In the genomic region with DNA sequence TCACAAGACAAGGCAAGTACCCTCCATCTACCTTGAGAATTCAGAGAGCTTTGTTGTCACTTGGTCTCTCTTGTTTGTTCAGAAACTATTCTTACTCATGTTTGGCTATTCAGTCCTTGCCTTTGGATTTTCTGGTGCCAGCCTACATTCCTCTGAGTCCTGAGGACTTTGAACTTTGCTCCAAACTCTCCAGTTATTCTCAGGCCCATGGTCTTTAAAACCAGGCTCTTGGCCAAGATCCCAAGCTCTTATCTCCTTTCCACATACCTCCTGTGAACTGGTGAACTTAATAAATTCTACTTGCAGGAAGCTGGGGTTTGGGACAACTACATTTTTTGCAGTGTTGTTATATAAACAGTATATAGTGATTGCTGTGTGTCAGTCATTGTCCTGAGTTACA, we compare ENCODE assay signal across 13 mouse cellular contexts. TPM values are rescaled to one million over a fixed set of nuclear protein-coding genes. Genes with fewer than 3 reads are reported as not detected.
DNase-seq lines count a peak whose midpoint lies in the region; ATAC-seq and TF ChIP-seq lines count a peak whose summit lies in the region.
"Had no signal": no experiment of that assay in that cellular context is flagged by ENCODE, and none has a peak within 500 bp of the region (broad histone marks: within the 10 kb centered on the region; RNA-seq: fewer than 3 reads in every experiment).

No protein-coding gene starts in this region.

- no peaks in the 10 kb centered on the region for H3K9me3 ChIP-seq in heart, postnatal 0 days (replicated peaks; ENCODE audit: control insufficient read depth, low read length)
- H3K9me3 ChIP-seq in heart, embryonic 11.5 days (replicated peaks; ENCODE audit: control insufficient read depth, low read length): no peaks in the 10 kb centered on the region
- H3K9me3 ChIP-seq in MEL (replicated peaks; ENCODE audit: insufficient read depth, low read length): no peaks in the 10 kb centered on the region
- H3K9me3 ChIP-seq in midbrain, embryonic 16.5 days (replicated peaks; ENCODE audit: control insufficient read depth, low read length, poor library complexity, severe bottlenecking): no peaks in the 10 kb centered on the region
- H3K9me3 ChIP-seq: G1E had no signal

- H3K4me2 ChIP-seq in heart, postnatal 0 days (ENCODE audit: low read depth, low read length): no peak overlapping the region
- H3K4me2 ChIP-seq in heart, embryonic 11.5 days: no peak overlapping the region
- H3K4me2 ChIP-seq in midbrain, embryonic 16.5 days (ENCODE audit: low read length): no peak overlapping the region

- H3K4me1 ChIP-seq in heart, postnatal 0 days (ENCODE audit: control insufficient read depth, insufficient read depth): no peaks in the 10 kb centered on the region
- H3K4me1 ChIP-seq in heart, embryonic 11.5 days (ENCODE audit: control insufficient read depth, insufficient read depth, low read length): peaks cover 2% of the 10 kb centered on the region; the same call in 1 of the 2 replicates
- H3K4me1 ChIP-seq in MEL (ENCODE audit: control insufficient read depth in 1 of 2, insufficient read depth in 2 of 2, low read length in 2 of 2): no peaks in the 10 kb centered on the region
- no peaks in the 10 kb centered on the region for H3K4me1 ChIP-seq in midbrain, embryonic 16.5 days (ENCODE audit: control insufficient read depth, insufficient read depth, low read length)

- no peak for TF ChIP-seq EP300 in heart, postnatal 0 days (IDR thresholded peaks at IDR 0.05; ENCODE audit: low read depth)
- TF ChIP-seq EP300 in MEL (IDR thresholded peaks at IDR 0.05; ENCODE audit: low read depth in 1 of 2, low read length in 2 of 2): no peak

- peak; percentile 69 for ATAC-seq in heart, postnatal 0 days (ENCODE audit: insufficient read depth, low read depth)
- no peak for ATAC-seq in heart, embryonic 11.5 days (replicated peaks; ENCODE audit: insufficient number of reproducible peaks, low FRiP score, low TSS enrichment)
- ATAC-seq in midbrain, embryonic 16.5 days: no peak
- ATAC-seq: activated CD4-positive, CD25-positive, alpha-beta regulatory T cell, adult 4 months had no signal

- H3K4me3 ChIP-seq in heart, postnatal 0 days (ENCODE audit: low read depth, low read length): no peak overlapping the region
- no peak overlapping the region for H3K4me3 ChIP-seq in heart, embryonic 11.5 days (ENCODE audit: low read depth, low read length)
- no peak overlapping the region for H3K4me3 ChIP-seq in MEL (ENCODE audit: control insufficient read depth in 1 of 2, insufficient read depth in 1 of 2, low read depth in 2 of 2, low read length in 2 of 2)
- no peak overlapping the region for H3K4me3 ChIP-seq in midbrain, embryonic 16.5 days (ENCODE audit: low read depth, low read length)

- H3K9ac ChIP-seq in heart, postnatal 0 days (replicated peaks; ENCODE audit: low read depth, low read length): no peak overlapping the region
- H3K9ac ChIP-seq in heart, embryonic 11.5 days (ENCODE audit: low read depth, low read length): no peak overlapping the region
- H3K9ac ChIP-seq in MEL (ENCODE audit: control insufficient read depth, low read depth, low read length, poor library complexity, severe bottlenecking): no peak overlapping the region
- no peak overlapping the region for H3K9ac ChIP-seq in midbrain, embryonic 16.5 days (ENCODE audit: low read depth, low read length)

- TF ChIP-seq RAD21 in MEL (IDR thresholded peaks at IDR 0.05; ENCODE audit: low read depth, low read length): no peak

- no peak for TF ChIP-seq CTCF in heart, postnatal 0 days (IDR thresholded peaks at IDR 0.05; ENCODE audit: low read depth)
- TF ChIP-seq CTCF in MEL (IDR thresholded peaks at IDR 0.05 in 2 of 3, conservative IDR thresholded peaks at IDR 0.05 in 1 of 3; ENCODE audit: control insufficient read depth in 1 of 3, insufficient read depth in 1 of 3, low read depth in 2 of 3, low read length in 3 of 3, poor library complexity in 1 of 3, severe bottlenecking in 1 of 3): no peak

- TF ChIP-seq POLR2A in MEL (IDR thresholded peaks at IDR 0.05; ENCODE audit: control insufficient read depth in 1 of 2, insufficient read depth in 1 of 2, low read depth in 1 of 2, low read length in 2 of 2, poor library complexity in 1 of 2): no peak

- no peaks in the 10 kb centered on the region for H3K36me3 ChIP-seq in heart, postnatal 0 days (replicated peaks; ENCODE audit: control insufficient read depth, insufficient read depth, low read length)
- no peaks in the 10 kb centered on the region for H3K36me3 ChIP-seq in heart, embryonic 11.5 days (ENCODE audit: control insufficient read depth, insufficient read depth, low read length)
- no peaks in the 10 kb centered on the region for H3K36me3 ChIP-seq in MEL (ENCODE audit: control insufficient read depth in 1 of 2, insufficient read depth in 2 of 2, low read length in 2 of 2)
- no peaks in the 10 kb centered on the region for H3K36me3 ChIP-seq in midbrain, embryonic 16.5 days (ENCODE audit: control insufficient read depth, insufficient read depth, low read length)
- H3K36me3 ChIP-seq: G1E had no signal

- H3K79me2 ChIP-seq in MEL (ENCODE audit: control insufficient read depth, insufficient read depth, low read length, poor library complexity): no peaks in the 10 kb centered on the region

- peak overlapping the region; percentile 49 for H3K27ac ChIP-seq in heart, postnatal 0 days (ENCODE audit: low read depth)
- H3K27ac ChIP-seq in heart, embryonic 11.5 days (ENCODE audit: low read depth, low read length): no peak overlapping the region
- no peak overlapping the region for H3K27ac ChIP-seq in MEL (ENCODE audit: control insufficient read depth, low read depth, low read length)
- H3K27ac ChIP-seq in midbrain, embryonic 16.5 days (ENCODE audit: low read length): no peak overlapping the region

- no peaks in the 10 kb centered on the region for H3K27me3 ChIP-seq in heart, postnatal 0 days (ENCODE audit: control insufficient read depth, insufficient read depth, low read length)
- H3K27me3 ChIP-seq in heart, embryonic 11.5 days (ENCODE audit: control insufficient read depth, insufficient read depth, low read length): no peaks in the 10 kb centered on the region
- no peaks in the 10 kb centered on the region for H3K27me3 ChIP-seq in MEL (ENCODE audit: control insufficient read depth in 1 of 2, insufficient read depth in 2 of 2, low read length in 2 of 2)
- H3K27me3 ChIP-seq in midbrain, embryonic 16.5 days (ENCODE audit: control insufficient read depth, insufficient read depth, low read depth, low read length): no peaks in the 10 kb centered on the region

- peak; percentile 39 for DNase-seq in heart, postnatal 0 days (ENCODE audit: low spot score)
- peak; percentile 4 for DNase-seq in MEL (ENCODE audit: low read depth, low spot score)
- peak; percentile 51 for DNase-seq in kidney, postnatal 14 days
- DNase-seq in lung, postnatal 36 days: peak; percentile 77
- DNase-seq in thymus, postnatal 25 days: no peak
- DNase-seq in spleen, adult 12 weeks (ENCODE audit: low spot score): no peak
- DNase-seq: cerebellum, adult 8-10 months had no signal

TF ChIP-seq in MEL, 35 proteins besides CTCF, POLR2A, EP300 and RAD21 (continues in another document):
- TF ChIP-seq TBP (IDR thresholded peaks at IDR 0.05; ENCODE audit: low read depth, low read length): no peak
- no peak for TF ChIP-seq MAZ (IDR thresholded peaks at IDR 0.05; ENCODE audit: low read depth, low read length)
- no peak for TF ChIP-seq JUND (IDR thresholded peaks at IDR 0.05; ENCODE audit: low read depth, low read length)
- no peak for TF ChIP-seq POLR2AphosphoS2 (IDR thresholded peaks at IDR 0.05; ENCODE audit: low read length)
- no peak for TF ChIP-seq KAT2A (conservative IDR thresholded peaks at IDR 0.05; ENCODE audit: low read depth, low read length)
- no peak for TF ChIP-seq SIN3A (IDR thresholded peaks at IDR 0.05; ENCODE audit: low read length)
- TF ChIP-seq USF1 (IDR thresholded peaks at IDR 0.05; ENCODE audit: low read depth, low read length): no peak
- TF ChIP-seq CHD2 (IDR thresholded peaks at IDR 0.05; ENCODE audit: low read length): no peak
- no peak for TF ChIP-seq MXI1 (IDR thresholded peaks at IDR 0.05; ENCODE audit: low read depth, low read length)
- TF ChIP-seq CHD1 (IDR thresholded peaks at IDR 0.05; ENCODE audit: low read depth, low read length): no peak
- TF ChIP-seq E2F4 (IDR thresholded peaks at IDR 0.05; ENCODE audit: borderline replicate concordance, low read depth, low read length): no peak
- TF ChIP-seq BHLHE40 (IDR thresholded peaks at IDR 0.05; ENCODE audit: borderline replicate concordance, low read depth, low read length): no peak
- TF ChIP-seq USF2 (IDR thresholded peaks at IDR 0.05; ENCODE audit: borderline replicate concordance in 1 of 2, insufficient read depth in 1 of 2, low read depth in 1 of 2, low read length in 2 of 2): no peak
- no peak for TF ChIP-seq GATA1 (IDR thresholded peaks at IDR 0.05; ENCODE audit: low read depth, low read length)
- TF ChIP-seq UBTF (IDR thresholded peaks at IDR 0.05; ENCODE audit: borderline replicate concordance, insufficient read depth, low read depth, low read length): no peak
- TF ChIP-seq GABPA (IDR thresholded peaks at IDR 0.05; ENCODE audit: low read depth, low read length): no peak
- TF ChIP-seq ZMIZ1 (IDR thresholded peaks at IDR 0.05; ENCODE audit: low read depth, low read length): no peak
- TF ChIP-seq RCOR1 (IDR thresholded peaks at IDR 0.05; ENCODE audit: low read depth, low read length): no peak
- TF ChIP-seq NRF1 (IDR thresholded peaks at IDR 0.05; ENCODE audit: insufficient read depth, low read depth, low read length, poor library complexity, severe bottlenecking): no peak

RNA-seq across cellular contexts. Expression of a gene that starts 38.3 kb away (rescaled TPM):
- 260 and 297 TPM in 2 replicates for total RNA-seq in heart, postnatal 0 days (2014; rRNA removed; ENCODE audit: low replicate concordance)
- 183 and 189 TPM in 2 replicates for polyA plus RNA-seq in heart, postnatal 0 days (2015; fragmentation: Nextera tagmentation; extraction: Ambion mirVana)
- polyA plus RNA-seq in heart, embryonic 11.5 days (2014; fragmentation: Nextera tagmentation; extraction: Ambion mirVana): 135 and 137 TPM in 2 replicates
- total RNA-seq in MEL (2012; rRNA removed): not detected in 2 replicates
- not detected for polyA plus RNA-seq in MEL (2012; ENCODE audit: insufficient read depth in 1 of 2, insufficient read length in 2 of 2, low read depth in 1 of 2, low replicate concordance in 2 of 2, missing spikeins in 1 of 2)
- 190 and 207 TPM in 2 replicates for polyA plus RNA-seq in midbrain, embryonic 16.5 days (2015; fragmentation: Nextera tagmentation; extraction: Ambion mirVana)
- total RNA-seq: granulocyte monocyte progenitor cell, adult 5-6 weeks had no signal
- polyA plus RNA-seq: activated CD4-positive, CD25-positive, alpha-beta regulatory T cell, adult 4 months; G1E had no signal

RNA-seq across cellular contexts. Expression of a gene that starts 52.3 kb away (rescaled TPM):
- total RNA-seq in heart, postnatal 0 days (2014; rRNA removed; ENCODE audit: low replicate concordance): not detected in 2 replicates
- 3.0 TPM in 2 replicates for polyA plus RNA-seq in heart, postnatal 0 days (2015; fragmentation: Nextera tagmentation; extraction: Ambion mirVana)
- 1.3 and 1.8 TPM in 2 replicates for polyA plus RNA-seq in heart, embryonic 11.5 days (2014; fragmentation: Nextera tagmentation; extraction: Ambion mirVana)
- not detected in 2 replicates for total RNA-seq in MEL (2012; rRNA removed)
- polyA plus RNA-seq in MEL (2012; ENCODE audit: insufficient read depth in 1 of 2, insufficient read length in 2 of 2, low read depth in 1 of 2, low replicate concordance in 2 of 2, missing spikeins in 1 of 2): not detected
- 0.35 and 0.44 TPM in 2 replicates for polyA plus RNA-seq in midbrain, embryonic 16.5 days (2015; fragmentation: Nextera tagmentation; extraction: Ambion mirVana)
- total RNA-seq: G1E; left cerebral cortex, adult 18-20 months had no signal
- polyA plus RNA-seq: G1E had no signal

Comparison
In these comparisons a context has a peak if more than half of its experiments do, and no peak if none do; other contexts are left out.
1. DNase-seq: peak in heart, postnatal 0 days (single experiment), MEL (single experiment), kidney, postnatal 14 days (single experiment) and lung, postnatal 36 days (single experiment); none in thymus, postnatal 25 days (single experiment) and spleen, adult 12 weeks (single experiment).
2. RNA of a gene that starts 38.3 kb away (polyA plus RNA-seq): 190 to 207 TPM in midbrain, embryonic 16.5 days, 183 to 189 TPM in heart, postnatal 0 days and 135 to 137 TPM in heart, embryonic 11.5 days; not detected in MEL; every median in the first group is over 100 times any median in the second.